Mouse (Mus musculus) intestine, postnatal 0 days (tissue): ENCODE measurements around the gene Shisa8. TPM values are rescaled to one million over a fixed set of nuclear protein-coding genes. Genes with fewer than 3 reads are reported as not detected.

Source experiments
- ATAC-seq: fragments of 200-750 bp; cut with Nextera tagmentation; 2 replicates; pipeline ENCODE4 v1.8.0; 2017; ENCODE audit warnings: mild to moderate bottlenecking, moderate TSS enrichment, moderate library complexity
- H3K27ac ChIP-seq: fragments of 300-500 bp; sonication (generic); 2 replicates; pipeline ENCODE4 v1.5.1; 2014; ENCODE audit warnings: mild to moderate bottlenecking, low read depth, low read length, moderate library complexity
- H3K27me3 ChIP-seq: fragments of 300-500 bp; sonication (generic); replicated peaks from 2 replicates; pipeline ENCODE4 v1.6.1; 2014; ENCODE audit warnings: low read length, mixed read lengths; ENCODE audit not compliant: control insufficient read depth, insufficient read depth
- H3K36me3 ChIP-seq: fragments of 300-500 bp; sonication (generic); 2 replicates; pipeline ENCODE4 v1.6.1; 2014; ENCODE audit warnings: mild to moderate bottlenecking, moderate library complexity; ENCODE audit not compliant: control insufficient read depth, insufficient read depth
- H3K4me1 ChIP-seq: fragments of 300-500 bp; sonication (generic); replicated peaks from 2 replicates; pipeline ENCODE4 v1.6.1; 2014; ENCODE audit warnings: antibody characterized with exemption, low read length, mixed read lengths; ENCODE audit not compliant: control insufficient read depth, insufficient read depth
- H3K4me2 ChIP-seq: fragments of 300-500 bp; sonication (generic); replicated peaks from 2 replicates; pipeline ENCODE4 v1.6.1; 2014; ENCODE audit warnings: low read depth, mild to moderate bottlenecking, moderate library complexity
- H3K4me3 ChIP-seq: fragments of 300-500 bp; sonication (generic); 2 replicates; pipeline ENCODE4 v1.5.1; 2014; ENCODE audit warnings: low read depth, low read length
- H3K9ac ChIP-seq: fragments of 300-500 bp; sonication (generic); 2 replicates; pipeline ENCODE4 v1.6.1; 2014; ENCODE audit warnings: mild to moderate bottlenecking, low read depth, low read length
- H3K9me3 ChIP-seq: fragments of 300-500 bp; sonication (generic); 2 replicates; pipeline ENCODE4 v1.6.1; 2016; ENCODE audit warnings: mixed run types; ENCODE audit not compliant: control insufficient read depth
- CTCF ChIP-seq: sonication (generic); IDR thresholded peaks from 2 replicates; pipeline ENCODE4 v1.5.1; 2016; ENCODE audit warnings: low read depth, mild to moderate bottlenecking, control low read depth, antibody characterized with exemption, moderate library complexity
- WGBS: fragments of 180-500 bp; shearing (Covaris S2); extraction: QIAGEN DNeasy Blood & Tissue Kit; methylation state at CpG from one replicate; pipeline ENCODE4 v1.1.7; 2014; 5-methylcytosine and 5-hydroxymethylcytosine counted together
- polyA plus RNA-seq: library from polyadenylated mRNA; unstranded; fragments of >200 nt; fragmentation: Nextera tagmentation; extraction: Ambion mirVana; gene quantifications from 2 replicates; pipeline ENCODE4 v1.2.1, GENCODE M21; 2015

The Shisa8 gene
- polyA plus RNA-seq, 1 experiment from 2014 or later = not detected

DNA sequence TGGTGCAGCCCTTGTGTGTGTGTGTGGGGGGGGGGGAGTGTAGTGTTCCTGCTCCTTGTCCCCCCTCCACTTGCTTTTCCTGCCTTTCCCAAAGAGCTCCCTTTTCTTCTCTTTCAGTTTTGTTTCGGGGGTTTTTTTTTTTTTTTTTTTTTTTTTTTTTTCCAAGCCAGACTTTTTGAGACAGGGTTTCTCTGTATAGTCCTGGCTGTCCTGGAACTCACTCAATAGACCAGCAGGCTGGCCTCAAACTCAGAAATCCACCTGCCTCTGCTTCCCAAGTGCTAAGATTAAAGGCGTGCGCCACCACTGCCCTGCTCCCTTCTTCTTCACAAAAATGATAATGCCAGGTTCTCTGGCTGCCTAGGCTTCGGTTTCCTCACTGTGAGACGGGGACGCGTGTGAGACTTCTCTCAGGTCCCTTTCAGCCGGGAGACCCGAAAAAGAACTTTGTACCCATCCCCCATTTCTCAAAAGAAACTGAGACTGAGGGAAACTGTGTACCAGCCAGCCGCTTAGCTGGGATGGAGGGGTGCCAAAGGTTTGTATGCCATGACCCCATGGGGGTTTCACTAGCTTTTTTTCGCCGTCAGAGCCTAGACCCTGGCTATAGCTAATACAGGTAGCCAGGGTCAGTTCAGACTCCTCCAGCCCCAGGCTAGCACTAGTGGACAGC, 7.5 kb upstream of the Shisa8 start:
- H3K36me3 ChIP-seq = no peaks in the 10 kb centered on the region
- ATAC-seq = no peak
- no peak overlapping the region for H3K4me3 ChIP-seq
- no peak for TF ChIP-seq CTCF
- no peak overlapping the region for H3K9ac ChIP-seq
- 70% methylated on average over 12 of the region's 12 CpGs for WGBS
- H3K9me3 ChIP-seq = no peaks in the 10 kb centered on the region
- H3K4me2 ChIP-seq = no peak overlapping the region
- H3K27me3 ChIP-seq = peaks cover 45% of the 10 kb centered on the region
- H3K27ac ChIP-seq = no peak overlapping the region
- no peaks in the 10 kb centered on the region for H3K4me1 ChIP-seq

DNA sequence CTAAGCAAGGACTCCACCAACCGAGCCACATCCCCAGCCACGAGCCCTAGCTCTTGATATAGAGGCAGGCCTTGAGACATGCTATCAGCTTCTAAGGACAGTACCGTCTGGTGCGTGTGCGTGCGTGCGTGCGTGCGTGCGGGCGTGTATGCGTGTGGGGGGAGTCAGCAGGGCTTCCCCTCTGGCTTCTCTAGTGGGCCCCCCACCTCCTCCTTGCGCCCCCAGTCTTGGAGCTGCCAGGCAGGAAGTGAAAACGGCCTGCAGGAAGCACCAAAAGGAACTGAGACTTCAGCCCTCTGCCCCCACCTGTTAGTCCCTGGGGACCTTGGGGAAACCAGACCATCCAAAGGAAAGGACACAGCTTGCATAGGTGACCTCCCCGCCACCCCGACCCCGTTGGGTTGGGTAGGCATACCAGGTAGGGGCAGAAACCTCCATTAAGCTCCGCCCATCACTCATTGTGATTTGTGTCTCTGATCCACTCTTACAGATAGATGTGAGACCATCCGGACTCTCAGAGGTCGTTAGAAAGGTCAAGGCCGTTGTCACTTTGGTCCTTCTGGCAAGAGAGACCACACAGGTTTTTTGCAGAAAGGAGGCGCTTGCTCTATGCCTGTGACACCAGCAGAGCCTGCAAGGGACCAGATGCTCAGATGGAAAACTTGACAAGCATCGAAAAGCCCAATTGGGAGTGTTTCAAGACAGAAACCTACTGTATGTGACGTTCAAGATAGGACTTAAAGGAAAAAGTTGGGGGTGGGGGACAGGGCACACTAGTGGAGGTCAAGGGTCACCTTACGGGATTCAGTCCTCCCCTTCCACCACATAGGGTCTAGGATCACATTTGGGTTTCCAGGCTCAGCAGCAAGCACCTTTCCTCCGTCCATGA, 6.4 kb upstream of the Shisa8 start:
- H3K4me3 ChIP-seq = no peak overlapping the region
- H3K27ac ChIP-seq = no peak overlapping the region
- H3K9ac ChIP-seq = no peak overlapping the region
- WGBS = 75% methylated on average over 26 of the region's 26 CpGs
- H3K27me3 ChIP-seq = peaks cover 43% of the 10 kb centered on the region
- H3K4me1 ChIP-seq = no peaks in the 10 kb centered on the region
- TF ChIP-seq CTCF = no peak
- no peaks in the 10 kb centered on the region for H3K36me3 ChIP-seq
- no peak overlapping the region for H3K4me2 ChIP-seq
- no peaks in the 10 kb centered on the region for H3K9me3 ChIP-seq
- no peak for ATAC-seq

GRCm38 (mm10) chr15:82217980-82218379, 5.4 kb upstream of the Shisa8 start:
- Histone ChIP-seq H3K9me3 (no peaks in the 10 kb centered on the region), H3K27me3 (peaks cover 48% of the 10 kb centered on the region), H3K36me3 (no peaks in the 10 kb centered on the region), H3K4me3 (no peak overlapping the region), H3K4me2 (no peak overlapping the region), H3K27ac (no peak overlapping the region), H3K9ac (no peak overlapping the region), H3K4me1 (no peaks in the 10 kb centered on the region)
- no peak for TF ChIP-seq CTCF
- ATAC-seq = no peak
- WGBS = 48% methylated on average over 9 of the region's 9 CpGs

GRCm38 (mm10) chr15:82217039-82217438, 4.4 kb upstream of the Shisa8 start:
- no peaks in the 10 kb centered on the region for H3K36me3 ChIP-seq
- no peak overlapping the region for H3K27ac ChIP-seq
- H3K4me2 ChIP-seq = no peak overlapping the region
- H3K27me3 ChIP-seq = peaks cover 56% of the 10 kb centered on the region
- 17% methylated on average over 7 of the region's 7 CpGs for whole genome bisulfite sequencing
- H3K9me3 ChIP-seq = no peaks in the 10 kb centered on the region
- no peak overlapping the region for H3K9ac ChIP-seq
- no peak for ATAC-seq
- H3K4me1 ChIP-seq = no peaks in the 10 kb centered on the region
- H3K4me3 ChIP-seq = no peak overlapping the region
- no peak for TF ChIP-seq CTCF

GRCm38 (mm10) chr15:82216142-82216827, 3.7 kb upstream of the Shisa8 start:
- TF ChIP-seq CTCF = no peak
- ATAC-seq = no peak
- no peak overlapping the region for H3K27ac ChIP-seq
- WGBS = 64% methylated on average over 20 of the region's 20 CpGs
- no peaks in the 10 kb centered on the region for H3K9me3 ChIP-seq
- H3K9ac ChIP-seq = no peak overlapping the region
- H3K4me3 ChIP-seq = no peak overlapping the region
- H3K27me3 ChIP-seq = peaks cover 64% of the 10 kb centered on the region
- H3K36me3 ChIP-seq = no peaks in the 10 kb centered on the region
- H3K4me2 ChIP-seq = no peak overlapping the region
- H3K4me1 ChIP-seq = no peaks in the 10 kb centered on the region
